Mouse (Mus musculus) spleen, postnatal 0 days (tissue): Measurements from ENCODE around the gene Mgea5. TPM values are rescaled to one million over a fixed set of nuclear protein-coding genes. Genes with fewer than 3 reads are reported as not detected.

Experiments used
- polyA plus RNA-seq: library from polyadenylated mRNA; unstranded; fragments of >200 nt; fragmentation: Nextera tagmentation; extraction: Ambion mirVana; gene quantifications from 2 replicates; pipeline ENCODE4 v1.2.1, GENCODE M21; 2015

Mgea5 gene
- polyA plus RNA-seq = 30.5 and 36.3 TPM in 2 replicates

DNA sequence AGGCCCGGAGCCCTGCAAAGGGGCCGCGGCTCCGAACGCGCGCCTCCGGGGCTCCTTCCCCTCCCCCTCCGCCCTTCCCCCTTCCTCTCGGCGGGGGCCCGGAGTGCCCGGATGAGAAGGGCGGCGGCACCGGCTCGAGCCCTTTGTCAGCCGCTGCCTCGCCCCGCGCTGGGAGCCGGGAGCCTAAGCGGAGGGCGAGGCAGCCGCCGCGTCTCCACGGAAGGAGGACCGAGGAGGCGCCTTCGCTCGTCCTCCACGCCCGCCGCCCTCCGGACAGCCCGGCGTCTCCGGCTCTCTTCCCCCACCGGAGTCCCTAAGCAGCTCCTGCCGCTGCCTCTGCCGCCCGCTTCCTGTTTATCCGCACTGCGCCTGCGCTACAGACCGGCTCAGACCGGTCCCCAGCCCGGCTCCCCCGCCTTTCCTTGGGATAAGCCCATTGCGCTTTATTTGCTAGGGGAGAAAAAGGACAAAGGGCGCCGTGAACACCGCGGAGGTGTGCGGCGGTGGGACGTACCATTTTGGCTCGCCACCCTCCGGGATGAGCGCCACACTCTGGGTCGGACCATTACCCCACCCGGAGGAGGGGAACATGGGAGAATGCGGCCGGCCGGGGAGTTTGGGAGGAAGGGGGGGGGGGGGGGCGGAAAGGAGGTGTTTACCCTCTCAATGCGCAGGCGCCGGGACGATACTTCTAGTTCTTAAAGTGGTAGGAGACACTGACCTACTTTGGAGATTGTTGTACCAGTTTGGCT is at the start of gene Mgea5:
TSS of gene Mgea5 (minus strand) at position 657 of the 752 bp plus-strand sequence.

GRCm38 (mm10) chr19:45815831-45816405 is 32.3 kb upstream of the Mgea5 start, which contains the start of gene Kcnip2:
Kcnip2 (minus strand) TSS chr19:45816061.

DNA sequence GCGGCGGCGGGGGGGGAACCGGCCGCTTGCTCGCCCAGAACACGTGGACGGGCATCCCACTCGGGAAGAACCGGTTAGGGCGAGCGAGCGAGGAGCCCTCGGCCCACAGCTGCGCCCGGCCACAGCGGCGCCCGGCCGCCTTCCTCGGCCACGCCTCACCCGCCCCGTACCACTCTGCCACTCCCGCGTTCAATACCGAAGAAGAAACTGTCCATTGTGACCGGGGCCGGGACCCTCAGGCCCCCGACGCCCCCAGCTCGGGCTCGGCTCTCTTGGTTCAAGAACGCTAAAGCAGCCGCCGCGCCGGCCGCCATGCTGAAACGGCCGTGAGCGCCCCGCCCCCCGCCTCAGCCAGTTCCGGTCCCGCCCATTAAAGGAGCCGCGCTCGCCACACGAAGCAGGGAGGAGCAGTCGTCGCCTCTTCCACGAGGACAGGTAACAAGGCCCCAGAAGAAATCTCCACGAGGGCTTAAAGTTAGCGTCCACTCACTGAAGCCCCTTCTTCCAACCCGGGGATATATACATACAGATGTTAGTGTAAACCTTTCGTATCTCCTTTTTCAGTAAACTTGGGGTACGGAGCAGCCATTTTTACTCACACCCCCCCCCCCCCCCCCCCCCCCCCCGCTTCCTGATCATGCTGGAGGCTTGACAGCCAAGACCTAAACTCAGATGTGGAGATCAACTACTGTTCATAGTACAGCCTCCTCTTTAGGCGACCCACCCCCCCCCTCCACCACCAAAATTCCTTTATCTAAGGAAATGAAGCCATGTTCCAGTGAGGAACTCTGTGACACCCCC is 34.2 kb downstream of the Mgea5 start, which contains the start of gene Npm3:
TSS of gene Npm3 (minus strand) at position 349 of the 801 bp plus-strand sequence.

DNA sequence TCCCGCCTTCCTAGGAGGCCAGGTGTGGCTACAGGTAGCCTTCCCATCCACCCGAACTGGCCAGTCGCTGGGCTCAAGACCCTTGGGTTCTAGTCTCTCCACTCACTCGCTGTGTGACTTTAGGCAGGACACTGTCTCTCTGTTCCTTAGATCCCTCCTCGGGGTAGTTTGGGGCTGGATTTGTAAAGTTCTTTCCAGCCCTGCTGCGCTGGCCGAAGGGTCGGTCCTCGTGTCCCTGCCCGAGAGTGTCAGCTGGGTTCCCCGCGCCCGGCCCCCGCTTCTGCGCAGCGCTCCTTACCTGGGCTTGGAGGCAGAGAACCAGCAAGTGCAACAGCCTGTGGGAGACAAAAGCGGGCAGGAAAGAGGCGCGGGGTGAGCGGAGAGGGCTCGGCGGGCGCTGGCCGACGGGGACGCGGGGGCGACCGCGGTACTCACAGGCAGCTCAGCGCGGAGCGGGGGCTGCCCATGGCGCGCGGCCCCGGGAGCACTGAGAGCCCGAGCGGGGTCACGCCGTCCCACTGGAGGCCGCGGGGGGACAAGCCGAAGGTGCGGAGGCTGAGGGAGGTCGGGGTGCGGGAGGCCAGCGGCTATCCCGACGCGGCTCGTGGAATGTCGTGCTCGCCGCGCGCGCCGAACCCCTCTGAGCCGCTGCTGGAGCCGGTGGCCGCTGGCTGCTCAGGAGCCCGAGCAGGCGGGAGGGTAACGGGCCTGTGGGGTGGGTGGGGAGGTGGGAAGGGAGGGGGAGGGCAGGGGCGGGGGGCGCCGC is 41.2 kb downstream of the Mgea5 start, which contains the start of gene Fgf8:
TSS of gene Fgf8 (minus strand) at position 698 of the 766 bp plus-strand sequence.

Other genes with a start within 250 kb of the Mgea5 start
- 4.7 and 6.3 TPM in 2 replicates for gene Poll, start 223.3 kb downstream of the Mgea5 start, polyA plus RNA-seq
- 22.5 and 25.9 TPM in 2 replicates for gene Gm17018, start 223.2 kb downstream of the Mgea5 start, polyA plus RNA-seq
- 4.3 and 4.8 TPM in 2 replicates for gene Fbxw4, start 123.5 kb downstream of the Mgea5 start, polyA plus RNA-seq
- gene Fgf8, start 40.9 kb downstream of the Mgea5 start, polyA plus RNA-seq = 1.1 and 1.2 TPM in 2 replicates
- 17.4 and 20.0 TPM in 2 replicates for gene Npm3, start 34.2 kb downstream of the Mgea5 start, polyA plus RNA-seq
- gene Kcnip2, start 32.2 kb upstream of the Mgea5 start, polyA plus RNA-seq = 1.1 and 1.3 TPM in 2 replicates
- 4.9 and 7.0 TPM in 2 replicates for gene Armh3, start 214.7 kb upstream of the Mgea5 start, polyA plus RNA-seq
- 3.2 and 3.6 TPM in 2 replicates for gene Hps6, start 219.7 kb upstream of the Mgea5 start, polyA plus RNA-seq